Mouse (Mus musculus): ENCODE data around the gene Zfp385c. TPM values are rescaled to one million over a fixed set of nuclear protein-coding genes. Genes with fewer than 3 reads are reported as not detected.
A peak's percentile ranks its signal among the peaks of the same experiment; 100 is the strongest.

Zfp385c gene
- polyA plus RNA-seq, 1 experiment from 2014 or later: not detected

DNA sequence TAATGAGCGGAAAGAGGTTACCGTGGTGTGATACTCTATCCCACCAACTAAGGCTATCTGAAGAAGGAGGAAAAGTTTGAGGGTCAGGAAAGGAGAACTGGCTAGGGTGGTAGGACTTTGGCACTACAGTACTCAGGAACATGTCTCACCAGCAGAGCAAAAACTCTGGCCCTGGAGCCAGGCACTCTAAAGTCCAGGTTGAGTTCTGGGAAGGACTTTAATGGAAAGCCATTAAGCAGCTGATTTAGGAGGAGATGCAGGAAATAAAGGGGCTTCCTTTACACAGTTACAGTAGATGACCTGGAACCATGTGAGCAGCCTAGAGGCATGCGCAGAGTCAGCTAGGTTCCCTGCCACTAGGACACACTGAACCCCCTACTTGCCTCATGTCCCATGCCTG lies 34.9 kb upstream of the Zfp385c start:
- H3K9me3 ChIP-seq (replicated peaks): no peaks in the 10 kb centered on the region
- peaks cover 58% of the 10 kb centered on the region for H3K36me3 ChIP-seq
- H3K27ac ChIP-seq: no peak overlapping the region

GRCm38 (mm10) chr11:100724919-100725512 lies 32.8 kb upstream of the Zfp385c start:
- H3K4me3 ChIP-seq: no peak overlapping the region
- peak overlapping the region; percentile 78 for H3K27ac ChIP-seq
- H3K4me1 ChIP-seq: peaks cover 83% of the 10 kb centered on the region
- peak; percentile 52; the same call in 1 of the 2 replicates for ATAC-seq
- H3K9ac ChIP-seq: no peak overlapping the region; the same call in 1 of the 2 replicates
- peak overlapping the region; percentile 22; the same call in 1 of the 2 replicates for H3K4me2 ChIP-seq
- H3K36me3 ChIP-seq: peaks cover 62% of the 10 kb centered on the region
- WGBS (ENCODE audit: insufficient replicate concordance): 21% methylated on average over 5 of the region's 5 CpGs
- H3K27me3 ChIP-seq (replicated peaks): no peaks in the 10 kb centered on the region
- H3K9me3 ChIP-seq (replicated peaks): no peaks in the 10 kb centered on the region

More for the DNA sequence above, 34.9 kb upstream of the Zfp385c start:
- H3K4me3 ChIP-seq: no peak overlapping the region
- H3K4me1 ChIP-seq: peaks cover 83% of the 10 kb centered on the region
- 95% methylated on average over 3 of the region's 3 CpGs for WGBS (ENCODE audit: insufficient replicate concordance)
- H3K27me3 ChIP-seq (replicated peaks): no peaks in the 10 kb centered on the region
- no peak overlapping the region for H3K4me2 ChIP-seq
- H3K9ac ChIP-seq: no peak overlapping the region
- ATAC-seq: no peak

DNA sequence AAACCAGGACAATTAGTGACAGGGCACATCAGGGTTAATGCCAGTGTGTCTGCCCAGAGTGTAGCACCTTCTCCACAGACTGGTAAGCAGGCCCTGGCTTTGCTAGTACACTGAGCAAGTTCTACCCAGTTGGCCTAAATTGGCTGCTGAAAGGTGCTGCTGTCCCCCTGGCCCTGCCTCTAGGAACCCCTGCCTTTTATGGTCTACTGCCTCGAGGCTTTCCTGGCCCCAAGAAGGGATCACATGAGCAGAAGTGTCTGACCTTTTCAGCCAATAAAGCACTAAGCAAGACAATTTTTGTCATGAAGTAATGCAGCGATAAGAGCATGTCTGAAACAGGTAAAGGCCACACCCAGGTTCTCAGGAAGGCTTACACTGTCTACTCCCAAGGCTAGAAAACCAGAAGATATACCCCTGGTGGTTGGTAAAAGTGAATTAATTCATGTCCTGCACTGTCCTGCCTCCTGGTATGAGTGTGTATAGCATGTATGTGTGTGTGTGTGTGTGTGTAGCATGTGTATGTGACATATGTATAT lies 30.3 kb upstream of the Zfp385c start:
- peaks cover 74% of the 10 kb centered on the region for H3K4me1 ChIP-seq
- 33% methylated on average over 2 of the region's 2 CpGs for WGBS (ENCODE audit: insufficient replicate concordance)
- peak; percentile 22; the same call in 1 of the 2 replicates for ATAC-seq
- H3K27me3 ChIP-seq (replicated peaks): no peaks in the 10 kb centered on the region
- H3K27ac ChIP-seq: peak overlapping the region; percentile 74
- H3K9me3 ChIP-seq (replicated peaks): no peaks in the 10 kb centered on the region
- H3K4me2 ChIP-seq: peak overlapping the region; percentile 42
- H3K4me3 ChIP-seq: no peak overlapping the region
- peak overlapping the region; percentile 24; the same call in 1 of the 2 replicates for H3K9ac ChIP-seq
- peaks cover 63% of the 10 kb centered on the region for H3K36me3 ChIP-seq

DNA sequence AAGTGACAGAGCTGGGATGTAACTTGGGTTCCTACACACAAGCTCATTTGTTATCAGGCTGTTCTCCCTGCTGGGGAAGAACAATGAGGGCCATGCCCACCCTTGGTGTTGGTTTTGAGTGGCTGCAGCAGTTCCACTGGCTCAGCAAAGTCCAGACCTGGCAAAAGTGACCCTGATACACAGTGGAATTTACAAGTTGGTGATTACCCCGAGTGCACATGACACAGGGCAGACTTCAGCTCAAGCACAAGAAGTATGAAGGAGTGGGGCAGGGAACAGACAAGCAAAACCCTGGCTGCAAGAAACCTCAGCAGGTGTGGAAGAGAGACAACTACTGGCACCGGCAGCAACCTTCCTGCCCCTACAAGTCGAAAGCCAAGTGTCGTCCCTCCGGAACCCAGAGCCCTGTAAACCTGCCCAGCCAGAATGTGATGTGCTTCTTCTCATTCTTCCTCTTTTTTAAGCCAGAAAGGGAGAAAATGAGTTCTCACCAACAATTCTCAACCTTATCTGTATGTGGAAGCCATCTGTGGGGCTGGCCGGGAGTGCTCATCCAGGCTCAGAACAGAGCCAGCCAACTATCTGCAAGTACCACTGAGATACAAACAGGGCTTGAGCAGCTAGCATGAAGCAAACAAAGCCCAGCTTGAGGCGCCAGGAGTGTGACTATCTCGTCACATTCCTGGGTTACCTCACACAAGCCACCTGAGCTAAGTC lies 29.7 kb upstream of the Zfp385c start:
- H3K4me1 ChIP-seq: peaks cover 68% of the 10 kb centered on the region
- H3K27ac ChIP-seq: peak overlapping the region; percentile 74

DNA sequence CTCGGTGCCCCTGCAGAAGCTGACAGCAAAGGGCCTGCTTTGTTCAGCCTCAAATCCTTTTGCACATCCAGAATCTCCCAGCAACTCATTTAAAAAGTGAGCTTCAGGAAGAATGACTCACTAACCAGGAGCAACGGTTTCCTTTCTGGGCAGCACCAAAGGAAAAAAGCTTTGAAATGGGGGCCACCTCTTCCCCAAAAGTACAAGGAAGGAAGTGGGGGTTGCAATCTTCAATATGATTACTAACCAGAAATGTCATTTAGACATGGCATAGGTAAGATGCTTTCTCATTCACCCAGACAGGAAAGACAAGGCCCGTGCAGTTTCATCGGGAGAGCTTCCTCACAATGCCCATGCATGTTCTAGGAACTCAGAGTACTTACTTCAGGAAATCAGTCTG lies 29.0 kb upstream of the Zfp385c start:
- Histone ChIP-seq H3K4me2 (0 out of 2 replicates have a peak overlapping the region, but pooled peaks have one; percentile 42), H3K4me1 (peaks cover 67% of the 10 kb centered on the region), H3K36me3 (peaks cover 71% of the 10 kb centered on the region), H3K9me3 (replicated peaks) (no peaks in the 10 kb centered on the region), H3K27me3 (replicated peaks) (no peaks in the 10 kb centered on the region), H3K27ac (peak overlapping the region; percentile 74), H3K9ac (peak overlapping the region; percentile 30; the same call in 1 of the 2 replicates), H3K4me3 (no peak overlapping the region)
- no peak for ATAC-seq
- WGBS (ENCODE audit: insufficient replicate concordance): 29% methylated on average over 4 of the region's 4 CpGs

More for the DNA sequence above, 29.7 kb upstream of the Zfp385c start:
- ATAC-seq: peak; percentile 75
- H3K27me3 ChIP-seq (replicated peaks): no peaks in the 10 kb centered on the region
- H3K9me3 ChIP-seq (replicated peaks): no peaks in the 10 kb centered on the region
- peak overlapping the region; percentile 42 for H3K4me2 ChIP-seq
- peak overlapping the region; percentile 25 for H3K9ac ChIP-seq
- 23% methylated on average over 8 of the region's 8 CpGs for WGBS (ENCODE audit: insufficient replicate concordance)
- H3K4me3 ChIP-seq: no peak overlapping the region
- peaks cover 65% of the 10 kb centered on the region for H3K36me3 ChIP-seq

GRCm38 (mm10) chr11:100720345-100720744 lies 28.1 kb upstream of the Zfp385c start:
- no peak for ATAC-seq
- no peaks in the 10 kb centered on the region for H3K9me3 ChIP-seq (replicated peaks)
- H3K9ac ChIP-seq: no peak overlapping the region
- no peak overlapping the region for H3K4me3 ChIP-seq
- 0 out of 2 replicates have a peak overlapping the region, but pooled peaks have one; percentile 42 for H3K4me2 ChIP-seq
- 37% methylated on average over 5 of the region's 5 CpGs for WGBS (ENCODE audit: insufficient replicate concordance)
- no peaks in the 10 kb centered on the region for H3K27me3 ChIP-seq (replicated peaks)
- H3K36me3 ChIP-seq: peaks cover 79% of the 10 kb centered on the region
- peaks cover 58% of the 10 kb centered on the region for H3K4me1 ChIP-seq
- peak overlapping the region; percentile 74 for H3K27ac ChIP-seq

GRCm38 (mm10) chr11:100719893-100720292 lies 27.6 kb upstream of the Zfp385c start:
- peaks cover 56% of the 10 kb centered on the region for H3K4me1 ChIP-seq
- peak overlapping the region; percentile 16; the same call in 1 of the 2 replicates for H3K27ac ChIP-seq
- no peak for ATAC-seq
- H3K4me3 ChIP-seq: no peak overlapping the region
- no peaks in the 10 kb centered on the region for H3K27me3 ChIP-seq (replicated peaks)
- H3K4me2 ChIP-seq: no peak overlapping the region
- H3K36me3 ChIP-seq: peaks cover 79% of the 10 kb centered on the region
- 79% methylated on average over 11 of the region's 11 CpGs for WGBS (ENCODE audit: insufficient replicate concordance)
- H3K9me3 ChIP-seq (replicated peaks): no peaks in the 10 kb centered on the region
- no peak overlapping the region for H3K9ac ChIP-seq

DNA sequence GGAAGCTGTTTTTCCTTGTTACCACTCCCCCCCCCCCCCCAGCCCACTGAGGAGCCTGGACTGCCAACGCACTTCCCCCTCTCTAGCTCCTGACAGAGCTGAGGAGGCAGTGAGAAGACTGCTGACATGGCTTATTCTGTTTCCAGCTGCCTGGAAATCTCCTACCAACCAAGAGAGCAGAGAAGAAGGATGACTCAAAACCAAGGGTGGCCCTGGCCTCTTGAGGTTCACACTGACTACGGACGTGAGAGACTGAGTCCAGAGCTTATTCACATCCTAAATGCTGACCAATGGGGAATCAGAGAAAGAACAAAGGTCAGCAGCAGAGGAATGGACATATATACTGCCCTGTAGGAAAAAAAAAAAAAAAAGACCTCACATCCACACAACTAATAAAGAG lies 27.1 kb upstream of the Zfp385c start:
- H3K4me1 ChIP-seq: peaks cover 56% of the 10 kb centered on the region
- no peak overlapping the region for H3K4me2 ChIP-seq
- H3K9me3 ChIP-seq (replicated peaks): no peaks in the 10 kb centered on the region
- WGBS (ENCODE audit: insufficient replicate concordance): 77% methylated on average over 3 of the region's 3 CpGs
- no peak overlapping the region for H3K27ac ChIP-seq
- peaks cover 77% of the 10 kb centered on the region for H3K36me3 ChIP-seq
- H3K27me3 ChIP-seq (replicated peaks): no peaks in the 10 kb centered on the region
- no peak overlapping the region for H3K4me3 ChIP-seq
- no peak for ATAC-seq
- no peak overlapping the region for H3K9ac ChIP-seq

DNA sequence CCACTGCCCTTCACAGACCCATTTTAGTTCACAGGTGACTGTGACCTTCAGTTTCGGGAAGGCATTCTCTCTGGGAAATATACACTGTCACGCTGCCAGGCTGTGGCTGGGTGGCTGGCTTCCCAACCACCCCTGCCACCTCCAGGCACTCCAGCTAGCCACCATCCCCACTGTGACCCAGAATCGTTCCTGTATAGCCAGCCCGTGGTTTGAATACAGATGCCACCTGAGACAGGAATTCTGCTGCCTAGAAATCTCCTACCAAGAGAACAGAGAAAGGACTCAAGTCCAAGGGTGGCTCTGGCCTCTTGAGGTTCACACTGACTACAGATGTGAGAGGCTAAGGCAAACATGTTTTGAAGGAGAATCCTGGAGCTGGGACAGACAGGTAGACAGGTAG lies 26.6 kb upstream of the Zfp385c start:
- 86% methylated on average over 4 of the region's 4 CpGs for WGBS (ENCODE audit: insufficient replicate concordance)
- no peak overlapping the region for H3K4me3 ChIP-seq
- no peak overlapping the region for H3K4me2 ChIP-seq
- H3K36me3 ChIP-seq: peaks cover 76% of the 10 kb centered on the region
- no peaks in the 10 kb centered on the region for H3K27me3 ChIP-seq (replicated peaks)
- H3K27ac ChIP-seq: no peak overlapping the region
- H3K9ac ChIP-seq: no peak overlapping the region
- H3K9me3 ChIP-seq (replicated peaks): no peaks in the 10 kb centered on the region
- ATAC-seq: no peak
- H3K4me1 ChIP-seq: peaks cover 58% of the 10 kb centered on the region

DNA sequence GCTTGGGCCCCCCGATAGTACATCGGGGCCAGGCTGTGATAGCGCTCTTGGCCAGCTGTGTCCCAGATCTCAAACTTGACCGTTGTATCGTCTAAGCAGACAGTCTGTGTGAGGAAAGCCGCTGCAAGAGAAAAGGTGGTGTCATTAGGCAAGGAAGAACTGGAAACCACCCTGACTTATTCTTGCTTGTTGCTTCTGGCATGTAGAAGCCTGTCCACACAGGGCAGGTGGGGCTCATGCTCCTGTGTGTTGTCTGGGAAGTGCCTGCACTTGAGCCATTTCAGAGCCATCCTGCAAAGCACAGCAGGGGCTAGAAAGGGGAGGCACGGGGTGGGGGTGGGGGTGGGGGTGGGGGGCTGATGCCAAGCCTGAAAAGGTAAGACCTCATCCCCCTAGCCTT lies 26.2 kb upstream of the Zfp385c start:
- H3K9me3 ChIP-seq (replicated peaks): no peaks in the 10 kb centered on the region
- H3K4me3 ChIP-seq: no peak overlapping the region
- H3K36me3 ChIP-seq: peaks cover 73% of the 10 kb centered on the region
- ATAC-seq: no peak
- H3K4me1 ChIP-seq: peaks cover 59% of the 10 kb centered on the region
- H3K27ac ChIP-seq: no peak overlapping the region
- WGBS (ENCODE audit: insufficient replicate concordance): 89% methylated on average over 7 of the region's 7 CpGs
- no peak overlapping the region for H3K4me2 ChIP-seq
- no peaks in the 10 kb centered on the region for H3K27me3 ChIP-seq (replicated peaks)
- no peak overlapping the region for H3K9ac ChIP-seq

DNA sequence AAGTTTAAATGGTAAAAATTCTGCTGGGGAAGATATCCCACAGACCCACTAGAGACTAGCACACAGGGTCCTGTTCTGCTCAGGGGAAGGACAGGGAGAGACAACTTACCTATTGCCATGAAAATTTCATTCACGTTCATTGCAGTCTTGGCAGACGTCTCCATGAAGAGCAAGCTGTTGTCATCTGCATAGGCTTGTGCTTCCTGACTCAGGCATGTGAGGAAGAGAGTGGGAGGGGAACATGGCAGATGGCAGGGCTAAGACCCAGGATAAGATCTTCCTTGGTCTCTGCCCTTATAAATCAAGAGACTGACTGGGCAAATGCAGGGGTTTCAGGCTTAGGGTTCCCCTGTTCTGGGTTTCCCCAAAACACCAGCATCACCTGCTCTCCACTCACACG lies 24.4 kb upstream of the Zfp385c start:
- H3K9me3 ChIP-seq (replicated peaks): no peaks in the 10 kb centered on the region
- WGBS (ENCODE audit: insufficient replicate concordance): 74% methylated on average over 3 of the region's 3 CpGs
- H3K36me3 ChIP-seq: peaks cover 64% of the 10 kb centered on the region
- no peak overlapping the region for H3K9ac ChIP-seq
- no peaks in the 10 kb centered on the region for H3K27me3 ChIP-seq (replicated peaks)
- ATAC-seq: no peak
- H3K4me1 ChIP-seq: peaks cover 59% of the 10 kb centered on the region
- H3K4me2 ChIP-seq: no peak overlapping the region
- no peak overlapping the region for H3K27ac ChIP-seq
- no peak overlapping the region for H3K4me3 ChIP-seq

DNA sequence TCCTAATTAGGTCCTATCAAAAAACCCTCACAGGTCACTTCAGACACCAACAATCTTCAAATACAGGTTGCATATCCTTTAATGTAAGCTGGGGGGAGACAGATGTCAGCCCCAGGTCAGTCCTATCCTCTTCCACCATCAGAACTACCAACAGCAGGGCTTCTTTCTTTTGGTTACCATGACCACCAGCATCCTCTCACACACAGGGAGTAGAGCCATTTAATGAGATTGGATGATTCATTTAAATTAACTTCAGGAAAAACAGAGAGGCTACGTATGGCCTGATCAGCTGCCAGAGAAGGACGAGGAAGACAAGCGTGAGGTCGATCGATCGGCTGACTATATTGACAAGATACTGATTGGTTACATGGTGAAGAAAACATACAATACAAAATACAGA lies 22.7 kb upstream of the Zfp385c start:
- ATAC-seq: no peak
- 88% methylated on average over 6 of the region's 6 CpGs for WGBS (ENCODE audit: insufficient replicate concordance)
- no peak overlapping the region for H3K4me3 ChIP-seq
- H3K27me3 ChIP-seq (replicated peaks): no peaks in the 10 kb centered on the region
- peaks cover 65% of the 10 kb centered on the region for H3K36me3 ChIP-seq
- peak overlapping the region; percentile 98 for H3K4me2 ChIP-seq
- H3K9me3 ChIP-seq (replicated peaks): no peaks in the 10 kb centered on the region
- H3K27ac ChIP-seq: no peak overlapping the region
- no peak overlapping the region for H3K9ac ChIP-seq
- H3K4me1 ChIP-seq: peaks cover 53% of the 10 kb centered on the region

Measured in liver, embryonic 12.5 days (tissue).